Mouse (Mus musculus): Measurements from ENCODE around the gene Micu1.

GRCm38 (mm10) chr10:59843125-59843524 lies 140.8 kb downstream of the Micu1 start:
- TF ChIP-seq POLR2A (IDR thresholded peaks at IDR 0.05; ENCODE audit: borderline replicate concordance, low read depth, low read length): no peak
- TF ChIP-seq CTCF (IDR thresholded peaks at IDR 0.05; ENCODE audit: low read depth, low read length): no peak

All from bone marrow macrophage, adult 2 months (primary cell).